Mouse (Mus musculus) CH12.LX (cell line): ENCODE results near the gene Smpd3. TPM values are rescaled to one million over a fixed set of nuclear protein-coding genes. Genes with fewer than 3 reads are reported as not detected.

Experiments
- DNase-seq: peaks from one replicate; pipeline ENCODE4 v3.0.0-alpha.2; 2013; ENCODE audit errors: extremely low read depth
- H3K27ac ChIP-seq: 2 replicates; pipeline ENCODE4 v1.5.1; 2012; ENCODE audit warnings: low read depth, mild to moderate bottlenecking, control low read depth, moderate library complexity; ENCODE audit not compliant: insufficient read depth
- H3K27me3 ChIP-seq: replicated peaks from 2 replicates; pipeline ENCODE3; 2012; ENCODE audit warnings: inconsistent platforms
- H3K36me3 ChIP-seq, 2 experiments: replicated peaks in 1 of 2; 2 replicates each; pipeline versions ENCODE3 to v1.6.1; 2012; ENCODE audit warnings: inconsistent platforms in 1 of 2, low read length in 1 of 2, mild to moderate bottlenecking in 1 of 2, mixed read lengths in 1 of 2, moderate library complexity in 1 of 2; ENCODE audit not compliant: control insufficient read depth in 1 of 2, insufficient read depth in 1 of 2
- H3K4me1 ChIP-seq, 2 experiments: 2 replicates each; pipeline ENCODE4 v1.6.1; 2012; ENCODE audit warnings: inconsistent platforms in 1 of 2, moderate library complexity in 1 of 2; ENCODE audit not compliant: insufficient read depth in 2 of 2, control insufficient read depth in 1 of 2
- H3K4me2 ChIP-seq: 2 replicates; pipeline ENCODE4 v1.6.1; 2012; ENCODE audit warnings: low read depth, mild to moderate bottlenecking, control low read depth; ENCODE audit not compliant: poor library complexity, insufficient read depth, severe bottlenecking
- H3K4me3 ChIP-seq, 3 experiments: fragments of 150-350 bp in 1 of 3; sonication (generic) in 1 of 3; replicated peaks in 1 of 3; 2 replicates each; pipeline versions ENCODE3 to v1.5.1; 2011 to 2012; ENCODE audit warnings: low read depth in 2 of 3, low read length in 2 of 3, mild to moderate bottlenecking in 2 of 3, moderate library complexity in 2 of 3, control low read depth in 1 of 3, improper control_type of control experiment in 1 of 3, inconsistent platforms in 1 of 3, mixed read lengths in 1 of 3; ENCODE audit not compliant: poor library complexity in 1 of 3
- H3K79me2 ChIP-seq: replicated peaks from 2 replicates; pipeline ENCODE4 v1.6.1; 2012; ENCODE audit warnings: mild to moderate bottlenecking, moderate library complexity; ENCODE audit not compliant: control insufficient read depth, poor library complexity, insufficient read depth, severe bottlenecking; ENCODE audit errors: extremely low read depth
- H3K9ac ChIP-seq: 2 replicates; pipeline ENCODE4 v1.6.1; 2012; ENCODE audit warnings: low read depth, mild to moderate bottlenecking, control low read depth, moderate library complexity; ENCODE audit not compliant: insufficient read depth
- H3K9me3 ChIP-seq: replicated peaks from 2 replicates; pipeline ENCODE3; 2012; ENCODE audit warnings: low read length, inconsistent platforms, mixed read lengths
- BHLHE40 ChIP-seq: IDR thresholded peaks from 2 replicates; pipeline ENCODE4 v1.6.1; 2011; ENCODE audit warnings: mild to moderate bottlenecking, low read depth, low read length, improper control_type of control experiment
- CHD1 ChIP-seq: IDR thresholded peaks from 2 replicates; pipeline ENCODE4 v1.6.1; 2012; ENCODE audit warnings: low read depth, low read length, improper control_type of control experiment, inconsistent platforms
- CTCF ChIP-seq, 2 experiments: IDR thresholded peaks in 1 of 2; conservative IDR thresholded peaks in 1 of 2; 2 replicates each; pipeline ENCODE4 v1.5.1; 2011 to 2012; ENCODE audit warnings: low read depth in 2 of 2, low read length in 2 of 2, improper control_type of control experiment in 1 of 2, inconsistent platforms in 1 of 2, mild to moderate bottlenecking in 1 of 2, moderate library complexity in 1 of 2
- E2F4 ChIP-seq: IDR thresholded peaks from 2 replicates; pipeline ENCODE4 v1.6.1; 2011; ENCODE audit warnings: low read depth, low read length, improper control_type of control experiment; ENCODE audit not compliant: insufficient replicate concordance
- ELF1 ChIP-seq: IDR thresholded peaks from 2 replicates; pipeline ENCODE4 v1.6.1; 2014; ENCODE audit warnings: low read depth, mild to moderate bottlenecking, inconsistent platforms, low read length, improper control_type of control experiment
- ETS1 ChIP-seq: conservative IDR thresholded peaks from 2 replicates; pipeline ENCODE4 v1.6.1; 2012; ENCODE audit warnings: low read depth, mild to moderate bottlenecking, inconsistent platforms, low read length, improper control_type of control experiment, moderate library complexity
- GABPA ChIP-seq: IDR thresholded peaks from 2 replicates; pipeline ENCODE4 v1.6.1; 2012; ENCODE audit warnings: low read depth, low read length, improper control_type of control experiment, inconsistent platforms; ENCODE audit not compliant: insufficient replicate concordance
- JUN ChIP-seq: IDR thresholded peaks from 2 replicates; pipeline ENCODE4 v1.6.1; 2011; ENCODE audit warnings: low read depth, mild to moderate bottlenecking, low read length, improper control_type of control experiment, moderate library complexity; ENCODE audit not compliant: insufficient read depth
- MAX ChIP-seq: IDR thresholded peaks from 2 replicates; pipeline ENCODE4 v1.6.1; 2011; ENCODE audit warnings: low read length, improper control_type of control experiment
- MXI1 ChIP-seq: IDR thresholded peaks from 2 replicates; pipeline ENCODE4 v1.6.1; 2011; ENCODE audit warnings: mild to moderate bottlenecking, low read depth, low read length, improper control_type of control experiment
- NRF1 ChIP-seq: IDR thresholded peaks from 2 replicates; pipeline ENCODE4 v1.6.1; 2014; ENCODE audit warnings: low read depth, mild to moderate bottlenecking, inconsistent platforms, low read length, improper control_type of control experiment, moderate library complexity
- POLR2A ChIP-seq: IDR thresholded peaks from 2 replicates; pipeline ENCODE4 v1.6.1; 2011; ENCODE audit warnings: low read depth, mild to moderate bottlenecking, improper control_type of control experiment, low read length
- POLR2AphosphoS2 ChIP-seq: IDR thresholded peaks from 2 replicates; pipeline ENCODE4 v1.6.1; 2011; ENCODE audit warnings: low read depth, low read length, improper control_type of control experiment
- RCOR1 ChIP-seq: conservative IDR thresholded peaks from 2 replicates; pipeline ENCODE4 v1.6.1; 2012; ENCODE audit warnings: low read depth, mild to moderate bottlenecking, inconsistent platforms, low read length, improper control_type of control experiment
- SIN3A ChIP-seq: IDR thresholded peaks from 2 replicates; pipeline ENCODE4 v1.6.1; 2012; ENCODE audit warnings: low read length, improper control_type of control experiment, inconsistent platforms
- SMC3 ChIP-seq: IDR thresholded peaks from 2 replicates; pipeline ENCODE4 v1.6.1; 2011; ENCODE audit warnings: low read depth, low read length, improper control_type of control experiment
- ZC3H11A ChIP-seq: IDR thresholded peaks from 2 replicates; pipeline ENCODE4 v1.6.1; 2012; ENCODE audit warnings: low read depth, mild to moderate bottlenecking, inconsistent platforms, low read length, improper control_type of control experiment
- ZNF384 ChIP-seq: IDR thresholded peaks from 2 replicates; pipeline ENCODE4 v1.6.1; 2012; ENCODE audit warnings: low read depth, low read length, improper control_type of control experiment, inconsistent platforms
- dilution Hi-C: fragments of 300-500 bp; cut with MboI; formaldehyde crosslinking; loops from 2 replicates; pipeline ENCODE4 v1.14.3; 2020; ENCODE audit warnings: low sequenced_read_pairs; ENCODE audit not compliant: extremely low pct_unique_long_range_greater_than_20kb, extremely low pct_ligation_motif_present
- in situ Hi-C: fragments of 300-500 bp; cut with MboI; formaldehyde crosslinking; loops from 3 replicates; pipeline ENCODE4 v1.14.3; 2019; ENCODE audit warnings: low sequenced_read_pairs, low pct_ligation_motif_present, low pct_unique_long_range_greater_than_20kb, mixed read lengths
- polyA plus RNA-seq: library from polyadenylated mRNA; unstranded; fragments of >175 nt; gene quantifications from 2 replicates; pipeline ENCODE4 v1.2.1, GENCODE M21; 2012; ENCODE audit warnings: low read depth; ENCODE audit not compliant: insufficient read length
- total RNA-seq, 2 experiments: library from RNA; depleted of rRNA; stranded (reverse); fragments of 300-350 nt in 1 of 2; fragments of >200 nt in 1 of 2; gene quantifications; 2 replicates each; pipeline ENCODE4 v1.2.3; 2012 to 2014

Smpd3 gene
- total and polyA plus RNA-seq, 3 experiments, result 0.16 to 0.25 (median 0.19) TPM

DNA sequence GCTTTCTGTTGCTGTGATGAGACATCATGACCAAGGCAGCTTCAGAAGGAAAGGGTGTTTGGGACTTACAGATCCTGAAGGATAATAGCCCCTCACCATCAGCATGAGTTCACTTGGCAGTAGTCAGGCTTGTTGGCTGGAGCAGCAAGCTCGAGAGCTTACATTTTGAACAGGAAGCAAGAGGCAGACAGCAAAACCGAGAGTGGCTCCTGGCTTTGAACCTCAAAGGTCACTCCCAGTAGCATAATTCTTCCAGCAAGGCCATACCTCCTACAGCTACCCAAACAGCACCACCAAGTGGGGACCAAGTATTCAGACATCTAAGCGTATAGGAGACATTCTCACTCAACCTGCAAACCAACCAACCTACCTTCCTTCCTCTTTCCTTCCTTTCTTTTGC lies 105.0 kb downstream of the Smpd3 start:
- Histone ChIP-seq H3K9me3 (no peaks in the 10 kb centered on the region), H3K4me2 (no peak overlapping the region), H3K4me3 (no peak overlapping the region), H3K79me2 (no peaks in the 10 kb centered on the region), H3K27me3 (no peaks in the 10 kb centered on the region), H3K36me3 (peaks cover 54 to 96% of the 10 kb centered on the region in 2 experiments), H3K9ac (no peak overlapping the region), H3K27ac (no peak overlapping the region), H3K4me1 (peaks cover 0 to 4% of the 10 kb centered on the region in 2 experiments; a peak in 1 of 4 replicates)
- no peak for DNase-seq
- in situ Hi-C loops (no loop called here), dilution Hi-C loops (no loop called here)
- no peak for TF ChIP-seq NRF1
- no peak for TF ChIP-seq POLR2A
- TF ChIP-seq POLR2AphosphoS2, result no peak
- TF ChIP-seq JUN, result no peak
- no peak for TF ChIP-seq ETS1
- no peak for TF ChIP-seq E2F4
- TF ChIP-seq MXI1, result no peak
- TF ChIP-seq CTCF (conservative IDR thresholded peaks at IDR 0.05 in 1 of 2, IDR thresholded peaks at IDR 0.05 in 1 of 2; ENCODE audit: low read depth in 2 of 2, low read length in 2 of 2), result peak in 1 of 2 experiments; percentile 40; a peak in 2 of 4 replicates

DNA sequence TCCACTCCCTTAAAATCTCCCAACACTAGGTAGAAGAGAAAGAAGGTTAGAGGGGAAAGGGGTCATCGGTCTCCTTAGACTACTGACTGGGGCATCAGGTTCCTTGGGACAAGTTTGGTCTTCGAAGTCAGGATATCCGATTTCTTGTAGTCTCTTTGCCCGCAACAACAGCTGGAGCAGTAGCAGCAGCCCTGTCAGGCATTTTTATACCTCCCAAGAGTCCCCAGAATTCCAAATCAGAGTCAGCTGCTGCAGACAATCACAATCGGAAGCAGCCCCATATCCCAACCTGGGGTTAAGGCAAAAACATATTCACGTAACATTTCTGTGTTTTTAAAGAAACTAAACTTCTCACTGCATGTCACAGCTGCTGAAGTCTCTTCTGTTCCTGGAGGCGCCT lies 106.3 kb downstream of the Smpd3 start:
- Histone ChIP-seq H3K79me2 (no peaks in the 10 kb centered on the region), H3K36me3 (peaks cover 49 to 96% of the 10 kb centered on the region in 2 experiments), H3K4me3 (no peak overlapping the region), H3K27ac (no peak overlapping the region), H3K4me1 (peaks cover 0 to 9% of the 10 kb centered on the region in 2 experiments; a peak in 1 of 4 replicates), H3K9ac (no peak overlapping the region), H3K4me2 (no peak overlapping the region), H3K27me3 (no peaks in the 10 kb centered on the region), H3K9me3 (no peaks in the 10 kb centered on the region)
- in situ Hi-C loops, result no loop called here
- dilution Hi-C loops, result no loop called here
- no peak for TF ChIP-seq RCOR1
- TF ChIP-seq SIN3A, result no peak
- TF ChIP-seq BHLHE40, result no peak
- no peak for TF ChIP-seq ELF1
- no peak for TF ChIP-seq ZC3H11A
- TF ChIP-seq CHD1, result no peak
- TF ChIP-seq SMC3, result no peak
- TF ChIP-seq E2F4, result no peak
- no peak for TF ChIP-seq MAX
- TF ChIP-seq JUN, result no peak
- TF ChIP-seq CTCF (conservative IDR thresholded peaks at IDR 0.05 in 1 of 2, IDR thresholded peaks at IDR 0.05 in 1 of 2; ENCODE audit: low read depth in 2 of 2, low read length in 2 of 2), result no peak
- TF ChIP-seq ZNF384, result no peak
- no peak for TF ChIP-seq GABPA
- no peak for DNase-seq
